Mouse (Mus musculus) megakaryocyte progenitor cell, adult 5-6 weeks (primary cell): ENCODE results near the gene Lancl1. TPM values are rescaled to one million over a fixed set of nuclear protein-coding genes. Genes with fewer than 3 reads are reported as not detected.

Experiments
- ATAC-seq: replicated peaks from 2 replicates; pipeline ENCODE4 v1.8.0; 2016; ENCODE audit warnings: mild to moderate bottlenecking, moderate TSS enrichment, inconsistent platforms; ENCODE audit not compliant: poor library complexity
- total RNA-seq, 2 experiments: library from RNA; stranded (forward) in 1 of 2; stranded (reverse) in 1 of 2; fragments of 157-497, 149-512 nt in 1 of 2; fragments of 200-1000 nt in 1 of 2; gene quantifications; 2 replicates each; pipeline versions ENCODE4 v1.2.3 to v1.2.4; 2015 to 2017

The Lancl1 gene
- total RNA-seq (2015) = 49.9 and 50.4 TPM in 2 replicates
- 29.6 and 38.9 TPM in 2 replicates for total RNA-seq (2017)

DNA sequence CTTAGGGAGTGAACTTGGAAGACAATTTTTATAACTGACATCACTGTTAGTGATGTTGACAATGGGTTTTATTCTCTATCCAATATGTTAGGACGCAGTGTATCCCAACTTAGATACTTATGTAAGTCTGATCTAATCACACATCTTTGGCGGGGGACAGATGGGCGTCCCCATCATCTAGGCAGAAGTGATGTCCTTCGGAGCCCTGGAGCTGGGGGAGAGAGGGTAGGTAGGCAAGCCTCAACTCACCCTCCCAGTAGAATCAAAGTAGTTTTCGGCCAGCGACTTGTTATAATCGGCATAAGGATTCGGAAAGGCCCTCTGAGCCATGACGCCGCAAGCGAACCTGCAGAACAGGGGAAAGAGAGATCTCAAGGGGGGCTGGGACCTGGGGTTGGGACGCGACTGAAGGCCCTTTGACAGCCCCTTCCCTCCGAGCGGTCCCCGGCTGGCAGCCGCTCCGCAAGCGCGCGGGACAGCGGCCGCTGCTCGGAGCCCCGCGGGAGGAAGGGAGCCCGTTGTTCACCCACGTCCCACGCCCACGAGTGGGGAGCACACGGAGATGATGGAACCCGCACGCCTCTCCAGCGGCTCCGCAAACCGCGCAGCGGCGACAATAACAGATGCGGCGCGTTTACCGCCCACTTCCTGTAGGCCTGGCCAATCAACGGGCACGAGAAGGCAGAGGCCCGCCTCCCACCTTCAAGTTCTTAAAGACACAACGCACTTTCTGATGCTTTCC lies at the start of gene Lancl1:
Lancl1 (minus strand) TSS at position 627 of the 742 bp plus-strand sequence.
- peak; percentile 94 for ATAC-seq

DNA sequence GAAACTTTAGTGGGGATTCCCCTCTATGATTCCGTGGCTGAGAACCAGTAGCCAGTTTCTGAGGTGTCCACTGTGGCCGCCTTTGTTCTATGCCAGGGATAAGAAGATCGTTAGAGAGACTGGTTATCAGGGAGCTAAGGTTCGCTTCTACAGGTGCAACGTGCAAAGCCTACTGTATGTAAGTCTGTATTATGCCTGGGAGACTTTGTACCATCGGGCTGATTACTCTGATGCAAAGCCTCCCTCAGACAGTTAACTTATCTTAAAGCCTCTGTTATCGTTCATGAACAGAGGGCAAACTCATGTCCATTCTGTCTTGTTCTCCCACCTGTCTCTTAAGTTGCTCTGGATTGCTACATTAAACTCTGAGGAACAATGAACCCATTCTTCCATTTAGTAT lies 40.5 kb upstream of the Lancl1 start:
- ATAC-seq = no peak

DNA sequence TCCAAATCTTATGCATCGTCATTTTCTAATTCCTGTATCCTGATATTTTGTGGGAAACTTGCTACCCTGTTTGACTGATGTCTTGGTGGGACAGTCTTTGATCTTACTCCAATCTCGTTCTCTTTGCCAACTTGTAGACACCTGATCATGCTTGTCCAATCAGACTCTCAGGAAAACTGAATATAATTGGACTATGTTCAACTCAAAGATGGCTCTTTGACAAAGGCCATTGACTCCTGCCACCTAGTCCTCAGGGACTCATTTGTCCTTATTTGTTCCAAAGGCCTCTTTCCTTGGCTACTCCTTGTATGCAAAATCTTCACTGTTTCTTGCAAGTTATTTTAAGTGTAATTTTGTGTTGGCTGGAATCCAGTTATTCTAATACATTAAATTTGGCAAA lies 40.0 kb upstream of the Lancl1 start:
- no peak for ATAC-seq

DNA sequence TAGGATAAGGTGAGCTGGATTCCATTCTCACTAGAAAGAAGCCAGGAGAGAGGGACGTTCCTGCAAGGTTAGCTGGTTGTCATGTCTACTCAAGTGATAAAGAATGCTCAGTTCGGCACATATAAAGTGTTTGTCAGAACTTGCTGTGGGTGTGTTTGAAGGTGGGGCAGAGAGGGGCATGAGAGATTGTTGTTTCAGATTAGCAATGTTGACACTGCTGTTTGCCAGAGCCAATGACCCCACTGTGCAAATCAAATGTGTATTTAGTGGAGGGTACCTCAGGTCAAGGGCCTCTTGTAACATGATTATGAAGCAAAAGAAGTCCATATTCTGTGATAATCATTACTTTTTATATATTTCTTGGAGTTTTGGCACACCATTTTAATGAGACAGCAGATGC lies 39.1 kb upstream of the Lancl1 start:
- no peak for ATAC-seq

DNA sequence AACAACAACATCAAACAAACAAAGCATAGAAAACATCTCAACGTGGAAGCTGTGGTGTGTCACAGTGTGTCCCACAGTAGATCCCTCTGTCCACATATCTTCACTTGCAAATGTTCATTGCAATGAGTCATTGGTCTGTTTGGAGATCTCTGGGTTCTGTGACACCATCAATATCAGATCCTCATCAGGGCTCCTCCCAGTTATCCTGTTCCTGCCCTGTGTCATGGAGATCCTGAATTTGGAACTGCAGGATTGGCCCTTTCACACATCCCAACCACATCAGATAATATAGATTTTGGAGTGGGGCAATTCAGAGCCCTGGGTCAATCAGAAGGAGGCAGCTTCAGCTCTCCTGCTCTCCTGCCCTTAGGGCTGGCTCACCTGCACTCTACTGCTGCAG lies 28.9 kb upstream of the Lancl1 start:
- no peak for ATAC-seq

DNA sequence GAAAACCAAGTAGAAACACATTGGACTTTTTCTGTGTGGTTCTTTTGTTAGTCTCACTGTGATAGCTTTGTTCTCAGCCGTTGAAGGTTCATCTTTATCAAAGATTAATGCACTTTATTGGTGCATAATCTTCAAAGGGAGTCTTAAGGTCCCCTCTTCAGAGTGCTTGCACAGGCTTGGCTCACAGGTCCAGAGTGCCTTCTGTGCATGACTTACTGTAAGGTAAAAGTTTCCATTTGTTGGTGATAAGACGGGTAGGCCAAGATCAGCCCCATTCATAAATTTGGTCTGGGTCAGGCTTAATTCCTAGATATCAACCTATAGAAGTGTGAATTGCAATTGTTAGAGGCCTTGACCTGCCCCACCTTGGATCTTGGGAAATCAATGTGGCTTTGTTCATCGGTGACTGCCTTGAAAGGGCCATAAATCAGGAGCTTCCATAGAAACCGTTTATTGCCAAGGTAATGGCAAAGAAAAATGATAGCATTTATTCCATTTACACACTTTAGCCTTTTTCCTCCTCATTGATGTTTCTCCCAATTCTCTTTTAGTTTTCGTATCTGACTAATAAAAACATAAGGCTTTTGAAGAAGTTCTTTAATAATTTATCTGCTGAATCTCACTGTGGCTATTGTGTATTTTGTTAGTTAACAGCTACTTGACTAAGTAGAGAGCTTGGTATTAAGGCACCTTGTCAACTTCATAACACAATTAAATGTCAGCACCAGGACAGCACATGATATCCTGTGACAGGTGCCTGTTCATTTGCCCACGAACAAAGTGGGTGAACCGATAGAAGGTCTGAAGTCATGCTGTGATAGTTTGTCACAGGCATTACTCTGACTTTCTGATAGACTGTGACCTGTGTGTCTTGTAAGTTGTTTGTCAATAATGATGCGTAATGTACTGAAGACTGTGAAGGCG lies 26.9 kb upstream of the Lancl1 start:
- no peak for ATAC-seq

DNA sequence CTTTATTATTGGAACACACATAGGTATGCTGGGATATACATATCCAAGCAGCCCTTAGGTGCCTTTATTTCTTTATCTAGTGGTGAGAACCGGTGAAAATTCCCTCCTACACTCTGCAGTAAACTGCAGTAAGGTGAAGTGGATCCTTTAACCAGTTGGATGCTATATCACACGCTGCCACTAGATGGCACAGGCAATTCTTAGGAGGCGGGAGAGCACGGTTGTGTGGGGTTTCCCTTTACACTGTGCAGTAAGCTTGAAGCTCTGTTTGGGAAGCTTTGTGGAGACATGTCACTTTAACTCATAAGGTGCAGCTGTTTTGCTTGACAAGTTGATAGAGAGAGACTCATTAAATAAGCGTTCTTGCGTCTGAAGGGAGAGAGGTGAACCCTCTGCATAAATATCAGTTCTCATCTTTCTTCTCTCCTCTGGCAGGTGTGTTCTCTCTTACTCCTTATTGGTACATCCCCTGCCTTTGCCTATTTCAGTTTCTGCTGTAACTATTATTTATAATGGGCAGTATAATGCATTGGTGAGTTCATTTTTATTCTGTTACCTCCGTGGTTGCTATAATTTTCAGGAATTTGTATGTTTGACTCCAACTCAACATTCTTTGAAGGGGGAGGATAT lies 22.9 kb upstream of the Lancl1 start:
- peak; percentile 99 for ATAC-seq

DNA sequence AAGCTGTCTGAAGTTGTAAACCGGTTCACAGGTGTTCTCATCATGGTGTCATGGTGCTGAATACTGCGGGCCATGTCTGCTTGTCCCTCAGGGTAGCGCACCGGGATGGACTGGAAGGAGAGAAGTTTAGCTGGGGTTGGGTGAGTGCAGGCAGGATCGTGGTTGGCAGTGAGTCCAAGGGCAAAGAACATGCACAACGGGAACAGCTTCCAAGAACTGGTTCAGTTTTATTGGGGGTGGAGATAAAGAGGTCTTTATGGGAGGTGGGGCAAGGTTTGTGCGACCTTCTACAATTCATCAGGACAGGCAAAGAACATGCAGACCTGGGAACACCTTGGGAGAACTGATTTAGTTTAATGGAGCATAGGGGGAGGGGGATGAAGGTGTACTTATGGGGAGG lies 17.1 kb upstream of the Lancl1 start:
- ATAC-seq = no peak

DNA sequence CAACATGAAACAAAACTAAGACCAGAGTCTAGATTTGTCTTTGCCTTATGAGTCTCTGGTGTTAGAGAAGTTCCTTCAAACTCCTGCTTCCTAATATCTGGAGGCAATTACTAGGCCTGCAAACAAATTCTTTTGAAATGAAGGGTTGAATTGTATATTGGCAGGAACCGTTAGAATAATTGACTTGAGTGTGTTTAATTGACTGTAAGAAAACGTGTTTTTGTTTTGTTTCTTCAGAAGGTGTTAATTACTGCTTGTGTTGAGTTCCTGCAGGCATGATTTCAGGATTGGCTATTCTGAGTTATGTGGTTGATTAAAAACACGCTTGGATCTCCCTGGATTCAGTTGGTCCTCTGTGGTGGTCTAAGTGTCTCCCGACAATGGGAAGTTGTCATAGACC lies 14.0 kb upstream of the Lancl1 start:
- ATAC-seq = no peak

DNA sequence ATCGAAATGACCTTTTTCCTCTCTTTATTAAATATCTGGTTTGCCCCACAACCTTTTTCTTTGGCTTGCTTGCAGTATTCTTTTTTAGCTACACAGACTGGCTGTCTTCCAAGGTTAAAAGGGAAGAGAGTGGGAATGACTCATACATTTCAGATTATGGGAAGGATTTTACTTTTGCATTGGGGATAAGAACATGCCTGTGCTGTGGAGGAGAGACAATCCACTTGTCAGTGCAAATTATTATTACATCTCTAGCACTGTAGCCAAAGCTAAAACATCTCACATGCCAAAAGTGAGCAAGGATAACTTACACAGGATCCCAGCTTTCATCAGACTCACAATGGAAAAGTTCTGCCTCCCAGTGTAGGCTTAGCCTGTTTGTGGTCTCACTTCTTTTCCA lies 10.9 kb upstream of the Lancl1 start:
- ATAC-seq = no peak

DNA sequence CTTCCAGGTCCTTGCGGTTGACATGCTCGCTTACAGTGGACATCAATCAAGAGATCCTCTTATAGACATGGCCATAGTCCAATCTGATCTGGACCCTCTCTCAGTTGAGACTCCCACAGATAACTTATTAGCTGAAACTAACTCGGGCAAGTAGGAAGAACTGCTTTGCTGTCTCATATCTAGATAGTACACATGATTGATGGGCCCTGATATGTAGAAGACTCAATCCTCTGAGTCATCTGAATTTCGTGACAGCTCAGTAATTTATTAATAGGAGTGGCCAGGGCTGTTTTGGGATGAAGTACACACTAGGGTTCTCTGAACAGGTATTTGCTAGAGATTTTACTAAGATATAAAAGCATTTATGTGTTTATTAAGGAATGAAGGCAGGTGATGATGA lies 10.0 kb upstream of the Lancl1 start:
- ATAC-seq = no peak

DNA sequence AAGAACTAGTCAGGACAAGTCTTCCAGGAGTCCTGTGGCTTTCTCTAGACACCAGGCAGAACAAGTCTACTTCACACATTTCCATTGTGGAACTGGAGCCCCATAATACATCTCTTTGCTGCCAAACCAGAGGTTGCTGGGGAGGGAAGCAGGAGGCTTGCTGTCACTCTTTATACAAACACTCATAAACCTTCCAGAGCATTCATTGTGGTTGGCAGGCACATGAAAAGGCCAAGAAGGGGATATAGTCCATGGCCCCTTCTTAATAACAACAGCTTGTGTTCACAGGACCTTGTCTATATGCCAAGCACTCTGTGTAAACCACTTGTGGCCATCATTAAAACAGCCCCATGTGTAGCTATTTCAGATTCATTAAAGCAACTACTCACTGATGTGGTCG lies 6.4 kb upstream of the Lancl1 start:
- ATAC-seq = no peak

DNA sequence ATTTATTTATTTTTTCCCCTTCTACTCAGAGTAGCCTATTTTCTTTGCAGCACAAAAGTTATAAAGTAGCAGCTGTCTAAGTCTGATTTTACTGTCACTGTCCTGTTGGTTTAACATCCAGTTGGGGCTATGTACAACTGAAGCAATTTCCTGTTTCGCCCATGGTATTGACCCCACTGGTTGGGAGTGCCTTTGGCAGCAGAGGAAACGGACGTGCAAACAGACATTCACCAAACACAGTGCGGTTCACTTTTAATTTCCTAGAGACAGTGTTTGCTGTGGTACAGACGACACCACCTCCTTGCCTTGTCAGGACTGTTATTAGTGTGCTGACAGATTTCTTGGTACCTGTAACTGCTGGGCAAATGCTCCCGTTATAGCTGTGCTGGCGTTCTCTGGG lies 3.9 kb upstream of the Lancl1 start:
- peak; percentile 30 for ATAC-seq

DNA sequence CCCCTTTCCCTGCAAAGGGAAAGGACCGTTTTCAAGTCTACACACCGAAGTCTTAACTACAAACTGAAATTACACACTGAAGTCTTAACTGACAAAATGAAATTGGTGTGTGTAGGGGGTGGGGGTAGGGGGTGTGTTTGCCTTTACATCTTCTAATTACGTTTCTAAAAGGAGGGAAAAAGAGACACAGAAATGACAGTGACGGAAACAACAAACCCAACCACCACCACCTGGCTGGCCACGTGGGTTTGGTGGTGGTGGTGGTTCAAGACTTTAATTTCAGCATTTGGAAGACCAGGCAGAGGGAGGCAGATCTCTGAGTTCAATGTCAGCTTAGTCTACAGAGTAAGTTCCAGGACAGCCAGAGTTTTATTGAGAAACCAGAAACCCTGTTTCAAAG lies 411 bp upstream of the Lancl1 start:
- peak; percentile 43 for ATAC-seq

DNA sequence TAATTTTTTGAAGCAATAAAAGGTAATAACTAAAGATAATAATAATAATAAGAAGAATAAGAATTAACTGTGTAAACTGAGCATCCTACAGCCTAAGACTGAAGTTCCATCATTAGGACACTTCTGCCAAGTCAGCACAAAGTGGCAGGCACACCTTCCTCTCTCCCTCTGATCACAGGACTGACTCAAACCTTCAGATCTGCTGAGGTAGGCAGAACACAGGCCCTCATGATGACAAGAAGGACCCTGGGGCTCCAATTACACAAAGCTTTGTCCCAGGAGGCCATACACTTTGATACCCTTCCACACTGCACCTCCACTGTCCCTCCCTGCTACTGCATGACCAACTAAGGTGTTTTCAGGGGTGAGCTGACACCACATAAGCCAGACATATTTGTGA lies 1.5 kb downstream of the Lancl1 start:
- ATAC-seq = no peak

DNA sequence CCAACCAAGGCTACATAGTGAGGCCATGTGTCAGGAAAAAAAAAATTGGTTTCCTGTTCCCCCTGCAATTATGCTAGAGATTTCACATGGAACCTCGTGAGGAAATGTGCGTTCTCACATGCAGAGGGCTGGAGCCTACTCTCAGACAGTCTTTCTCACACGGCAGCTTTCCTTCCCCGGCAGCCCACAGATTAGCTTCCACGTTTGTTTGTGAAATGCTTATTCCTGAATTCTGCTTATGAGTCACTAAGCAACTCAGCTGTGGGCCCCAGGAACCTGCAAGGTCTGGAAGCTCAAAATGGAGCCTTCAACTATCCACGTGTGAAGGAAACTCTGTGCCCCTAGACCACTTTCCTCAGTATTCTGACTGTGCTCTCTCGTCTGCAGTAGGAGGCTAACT lies 5.4 kb downstream of the Lancl1 start:
- ATAC-seq = no peak

DNA sequence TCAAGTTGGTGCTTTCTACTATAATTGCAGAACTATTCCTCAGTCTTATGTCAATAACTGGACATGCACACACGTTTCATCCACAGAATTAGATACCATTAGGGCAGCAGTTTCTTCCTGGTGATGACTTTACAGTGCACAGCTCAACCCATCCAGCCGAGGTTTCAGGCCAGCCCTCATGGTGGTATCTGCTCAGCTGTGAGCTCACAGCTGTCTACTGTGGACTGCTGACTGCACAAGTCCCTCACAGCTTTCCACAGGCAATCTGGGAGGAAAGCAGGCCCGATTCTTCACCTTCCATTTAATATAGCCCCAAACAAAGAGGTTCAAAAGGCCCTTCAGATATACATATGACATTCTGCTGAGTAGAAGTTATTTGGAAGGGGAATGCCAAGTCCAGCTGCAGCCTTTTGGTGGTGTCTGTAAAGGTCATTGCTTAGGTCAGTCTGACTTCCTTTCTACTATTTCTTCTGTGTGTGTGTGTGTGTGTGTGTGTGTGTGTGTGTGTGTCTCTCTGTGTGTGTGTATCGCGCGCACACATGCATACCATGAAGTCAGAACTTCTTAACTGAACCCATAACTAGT lies 11.7 kb downstream of the Lancl1 start:
- ATAC-seq = no peak

DNA sequence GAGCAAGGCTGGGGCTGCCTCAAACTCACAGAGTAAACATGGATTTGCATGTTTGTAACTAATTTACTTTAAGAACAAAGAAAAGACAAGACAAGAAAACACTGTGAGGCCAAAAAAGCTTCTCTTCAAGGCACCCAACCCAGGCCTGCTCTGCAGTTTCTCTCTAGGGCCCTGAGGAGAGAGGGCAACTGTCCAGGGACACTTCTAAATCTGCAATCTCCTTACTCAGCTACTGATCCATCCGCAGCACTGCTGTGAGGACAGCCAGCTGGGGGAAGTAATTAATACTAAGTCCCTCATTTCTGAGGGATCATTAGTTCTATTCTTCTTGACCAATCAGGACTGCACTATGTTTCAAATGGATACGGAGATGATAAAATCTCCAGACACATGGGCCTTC lies 12.5 kb downstream of the Lancl1 start:
- no peak for ATAC-seq

DNA sequence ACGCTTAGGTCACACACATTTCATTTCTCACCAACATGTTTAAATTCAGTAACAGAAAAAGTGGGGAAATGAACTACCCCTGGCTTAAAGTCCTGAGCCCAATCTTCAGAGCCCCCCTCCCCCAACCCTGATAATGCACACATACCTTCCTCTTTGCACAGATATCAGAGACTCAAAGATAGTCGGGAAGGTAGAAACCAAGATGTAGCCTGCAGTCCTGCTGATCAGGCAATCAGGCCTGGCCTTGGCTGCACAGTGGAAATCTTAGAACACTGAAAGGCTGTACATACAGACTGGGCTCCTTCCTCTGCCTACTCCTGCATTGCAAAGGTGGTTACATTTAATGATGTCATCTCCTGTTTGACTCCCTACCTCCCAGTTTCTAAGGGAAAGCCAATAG lies 15.9 kb downstream of the Lancl1 start:
- ATAC-seq = no peak

DNA sequence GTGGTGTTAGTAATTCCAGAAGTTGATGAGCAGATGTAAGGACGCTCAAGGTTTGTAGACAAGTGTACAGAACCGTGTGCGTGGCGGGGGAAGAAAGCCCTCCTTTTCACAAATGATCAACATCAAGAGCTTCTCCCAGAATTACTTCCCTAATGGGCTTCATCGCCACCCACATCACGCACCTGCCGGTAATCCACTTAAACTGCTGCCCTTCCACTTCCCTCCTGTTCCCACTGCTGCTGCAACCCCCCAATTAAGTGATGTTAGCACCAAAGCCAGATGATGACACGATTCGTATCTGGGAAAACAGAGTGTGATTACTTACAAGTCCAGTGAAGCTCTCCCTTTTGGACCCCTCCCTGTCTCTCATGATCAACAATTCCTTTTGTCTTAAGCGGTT lies 16.6 kb downstream of the Lancl1 start:
- no peak for ATAC-seq

DNA sequence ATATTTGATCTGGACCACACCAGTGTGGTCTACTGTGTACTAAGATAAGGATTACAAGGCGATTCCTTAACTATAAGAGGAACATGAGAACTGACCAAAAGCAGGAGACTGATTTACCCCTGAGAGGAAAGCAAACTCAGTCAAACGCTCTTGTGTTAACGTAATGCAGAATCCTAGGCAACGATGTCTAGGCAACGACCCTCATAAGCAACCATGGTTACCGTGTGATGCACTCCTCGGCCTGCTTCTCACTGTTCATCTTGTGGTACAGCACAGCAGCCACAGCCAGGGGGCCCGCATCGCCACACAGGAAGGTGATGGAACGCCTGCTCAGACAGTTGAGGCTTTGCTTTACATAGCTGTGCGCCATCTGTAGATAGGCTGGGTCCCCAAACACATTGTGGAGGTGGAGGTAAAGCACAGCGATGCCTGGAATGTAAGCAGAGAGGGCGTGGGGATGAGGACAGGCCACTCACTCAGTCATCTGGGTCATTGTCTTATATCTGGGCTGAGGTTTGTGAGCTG lies 18.0 kb downstream of the Lancl1 start:
- no peak for ATAC-seq
